Mouse (Mus musculus) forebrain, embryonic 10.5 days (tissue): ENCODE measurements around the gene Olfr214. TPM values are rescaled to one million over a fixed set of nuclear protein-coding genes. Genes with fewer than 3 reads are reported as not detected.

Source experiments
- polyA plus RNA-seq: library from polyadenylated mRNA; unstranded; fragments of >200 nt; fragmentation: Nextera tagmentation; extraction: Ambion mirVana; gene quantifications from 2 replicates; pipeline ENCODE4 v1.2.1, GENCODE M21; 2016

Olfr214 gene
- polyA plus RNA-seq, 1 experiment from 2014 or later, result not detected

Other genes starting within 250 kb of the Olfr214 start
- gene March8, start 216.2 kb upstream of the Olfr214 start, polyA plus RNA-seq, result 25.3 TPM in 2 replicates
- 0.78 and 1.0 TPM in 2 replicates for gene Alox5, start 93.1 kb upstream of the Olfr214 start, polyA plus RNA-seq
- gene Olfr211, start 65.1 kb upstream of the Olfr214 start, polyA plus RNA-seq, result not detected in 2 replicates
- 0.07 TPM in 1 of 2 replicates, not detected in the other for gene Olfr212, start 47.7 kb upstream of the Olfr214 start, polyA plus RNA-seq
- not detected in 2 replicates for gene Olfr213, start 15.8 kb upstream of the Olfr214 start, polyA plus RNA-seq
- gene Gm5580, start 3.1 kb upstream of the Olfr214 start, polyA plus RNA-seq, result 0.66 and 0.67 TPM in 2 replicates
- not detected in 2 replicates for gene Olfr215, start 30.0 kb downstream of the Olfr214 start, polyA plus RNA-seq
- gene Zfp422, start 74.8 kb downstream of the Olfr214 start, polyA plus RNA-seq, result 299 and 311 TPM in 2 replicates
- 5.4 and 6.7 TPM in 2 replicates for gene Depp1, start 96.4 kb downstream of the Olfr214 start, polyA plus RNA-seq
- 12.1 and 15.2 TPM in 2 replicates for gene Rassf4, start 119.7 kb downstream of the Olfr214 start, polyA plus RNA-seq
- gene Tmem72, start 162.7 kb downstream of the Olfr214 start, polyA plus RNA-seq, result 0.05 TPM in 2 replicates